Mouse (Mus musculus): ENCODE results near the gene Itpk1. TPM values are rescaled to one million over a fixed set of nuclear protein-coding genes. Genes with fewer than 3 reads are reported as not detected.
A peak's percentile ranks its signal among the peaks of the same experiment; 100 is the strongest.

Gene Itpk1
- polyA plus RNA-seq, 1 experiment = 34.2 TPM

- H3K4me1 ChIP-seq (replicated peaks; ENCODE audit: control insufficient read depth, insufficient read depth, low read length) = peaks cover 17% of the 10 kb centered on the region
- no peak for TF ChIP-seq CTCF (IDR thresholded peaks at IDR 0.05; ENCODE audit: borderline replicate concordance, control insufficient read depth, extremely low read depth, insufficient read depth, low read length, poor library complexity)
- TF ChIP-seq POLR2A (IDR thresholded peaks at IDR 0.05; ENCODE audit: control insufficient read depth, extremely low read depth, insufficient read depth, low read length, poor library complexity) = no peak
- H3K27ac ChIP-seq (ENCODE audit: control insufficient read depth, insufficient read depth, low read length) = no peak overlapping the region
- 98% methylated on average over 8 of the region's 8 CpGs for WGBS
- no peak overlapping the region for H3K4me3 ChIP-seq (ENCODE audit: control insufficient read depth, insufficient read depth, low read length)
- no peaks in the 10 kb centered on the region for H3K27me3 ChIP-seq (ENCODE audit: control insufficient read depth, insufficient read depth, low read length)
- DNase-seq = no peak
- no peaks in the 10 kb centered on the region for H3K36me3 ChIP-seq (ENCODE audit: control insufficient read depth, insufficient read depth, low read length)
Measured at GRCm38 (mm10) chr12:102660906-102661651, 43.7 kb downstream of the Itpk1 start.

GRCm38 (mm10) chr12:102653003-102653402 is 51.7 kb downstream of the Itpk1 start:
- WGBS = 56% methylated on average over 6 of the region's 6 CpGs
- Histone ChIP-seq H3K4me3 (ENCODE audit: control insufficient read depth, insufficient read depth, low read length) (no peak overlapping the region), H3K27ac (ENCODE audit: control insufficient read depth, insufficient read depth, low read length) (peak overlapping the region; percentile 71; the same call in 1 of the 2 replicates), H3K4me1 (replicated peaks; ENCODE audit: control insufficient read depth, insufficient read depth, low read length) (peaks cover 41% of the 10 kb centered on the region), H3K27me3 (ENCODE audit: control insufficient read depth, insufficient read depth, low read length) (no peaks in the 10 kb centered on the region), H3K36me3 (ENCODE audit: control insufficient read depth, insufficient read depth, low read length) (no peaks in the 10 kb centered on the region)
- DNase-seq = no peak
- TF ChIP-seq POLR2A (IDR thresholded peaks at IDR 0.05; ENCODE audit: control insufficient read depth, extremely low read depth, insufficient read depth, low read length, poor library complexity) = no peak
- TF ChIP-seq CTCF (IDR thresholded peaks at IDR 0.05; ENCODE audit: borderline replicate concordance, control insufficient read depth, extremely low read depth, insufficient read depth, low read length, poor library complexity) = no peak

- no peak for TF ChIP-seq CTCF (IDR thresholded peaks at IDR 0.05; ENCODE audit: borderline replicate concordance, control insufficient read depth, extremely low read depth, insufficient read depth, low read length, poor library complexity)
- no peak for TF ChIP-seq POLR2A (IDR thresholded peaks at IDR 0.05; ENCODE audit: control insufficient read depth, extremely low read depth, insufficient read depth, low read length, poor library complexity)
- peak overlapping the region; percentile 11 for H3K4me3 ChIP-seq (ENCODE audit: control insufficient read depth, insufficient read depth, low read length)
- 8% methylated on average over 8 of the region's 8 CpGs for WGBS
- H3K27me3 ChIP-seq (ENCODE audit: control insufficient read depth, insufficient read depth, low read length) = no peaks in the 10 kb centered on the region
- H3K27ac ChIP-seq (ENCODE audit: control insufficient read depth, insufficient read depth, low read length) = peak overlapping the region; percentile 71
- H3K4me1 ChIP-seq (replicated peaks; ENCODE audit: control insufficient read depth, insufficient read depth, low read length) = peaks cover 44% of the 10 kb centered on the region
- DNase-seq = peak; percentile 34
- H3K36me3 ChIP-seq (ENCODE audit: control insufficient read depth, insufficient read depth, low read length) = no peaks in the 10 kb centered on the region
Measured at GRCm38 (mm10) chr12:102652420-102652819, 52.3 kb downstream of the Itpk1 start.

- Histone ChIP-seq H3K36me3 (ENCODE audit: control insufficient read depth, insufficient read depth, low read length) (no peaks in the 10 kb centered on the region), H3K4me1 (replicated peaks; ENCODE audit: control insufficient read depth, insufficient read depth, low read length) (peaks cover 49% of the 10 kb centered on the region), H3K27me3 (ENCODE audit: control insufficient read depth, insufficient read depth, low read length) (no peaks in the 10 kb centered on the region), H3K4me3 (ENCODE audit: control insufficient read depth, insufficient read depth, low read length) (peak overlapping the region; percentile 11), H3K27ac (ENCODE audit: control insufficient read depth, insufficient read depth, low read length) (peak overlapping the region; percentile 71)
- peak; percentile 59 for DNase-seq
- TF ChIP-seq CTCF (IDR thresholded peaks at IDR 0.05; ENCODE audit: borderline replicate concordance, control insufficient read depth, extremely low read depth, insufficient read depth, low read length, poor library complexity) (no peak), POLR2A (IDR thresholded peaks at IDR 0.05; ENCODE audit: control insufficient read depth, extremely low read depth, insufficient read depth, low read length, poor library complexity) (0 out of 2 replicates have a peak, but pooled peaks have one; percentile 9)
- WGBS = 15% methylated on average over 8 of the region's 8 CpGs
Measured at GRCm38 (mm10) chr12:102651871-102652270, 52.9 kb downstream of the Itpk1 start.

- TF ChIP-seq CTCF (IDR thresholded peaks at IDR 0.05; ENCODE audit: borderline replicate concordance, control insufficient read depth, extremely low read depth, insufficient read depth, low read length, poor library complexity) = no peak
- no peak for TF ChIP-seq POLR2A (IDR thresholded peaks at IDR 0.05; ENCODE audit: control insufficient read depth, extremely low read depth, insufficient read depth, low read length, poor library complexity)
- DNase-seq = no peak
- Histone ChIP-seq H3K27me3 (ENCODE audit: control insufficient read depth, insufficient read depth, low read length) (no peaks in the 10 kb centered on the region), H3K27ac (ENCODE audit: control insufficient read depth, insufficient read depth, low read length) (peak overlapping the region; percentile 36; the same call in 1 of the 2 replicates), H3K36me3 (ENCODE audit: control insufficient read depth, insufficient read depth, low read length) (no peaks in the 10 kb centered on the region), H3K4me3 (ENCODE audit: control insufficient read depth, insufficient read depth, low read length) (no peak overlapping the region), H3K4me1 (replicated peaks; ENCODE audit: control insufficient read depth, insufficient read depth, low read length) (peaks cover 54% of the 10 kb centered on the region)
- WGBS = 25% methylated on average over 8 of the region's 8 CpGs
Measured at GRCm38 (mm10) chr12:102651401-102651800, 53.3 kb downstream of the Itpk1 start.

- H3K27ac ChIP-seq (ENCODE audit: control insufficient read depth, insufficient read depth, low read length) = no peak overlapping the region; the same call in 1 of the 2 replicates
- 96% methylated on average over 4 of the region's 4 CpGs for WGBS
Measured at GRCm38 (mm10) chr12:102650649-102651048, 54.1 kb downstream of the Itpk1 start.

More at GRCm38 (mm10) chr12:102650649-102651048, 54.1 kb downstream of the Itpk1 start:
- Histone ChIP-seq H3K27me3 (ENCODE audit: control insufficient read depth, insufficient read depth, low read length) (no peaks in the 10 kb centered on the region), H3K4me3 (ENCODE audit: control insufficient read depth, insufficient read depth, low read length) (no peak overlapping the region), H3K4me1 (replicated peaks; ENCODE audit: control insufficient read depth, insufficient read depth, low read length) (peaks cover 61% of the 10 kb centered on the region), H3K36me3 (ENCODE audit: control insufficient read depth, insufficient read depth, low read length) (no peaks in the 10 kb centered on the region)
- no peak for TF ChIP-seq POLR2A (IDR thresholded peaks at IDR 0.05; ENCODE audit: control insufficient read depth, extremely low read depth, insufficient read depth, low read length, poor library complexity)
- TF ChIP-seq CTCF (IDR thresholded peaks at IDR 0.05; ENCODE audit: borderline replicate concordance, control insufficient read depth, extremely low read depth, insufficient read depth, low read length, poor library complexity) = no peak
- no peak for DNase-seq
